Mouse (Mus musculus) gastrocnemius, postnatal 4 days (tissue): ENCODE data around the gene Armc7. TPM values are rescaled to one million over a fixed set of nuclear protein-coding genes. Genes with fewer than 3 reads are reported as not detected.
"Not testable (repeated sequence)": the region's sequence is repeated elsewhere in the genome, so short reads cannot be mapped to it uniquely, and the experiment has no call there.

Experiments used
- DNase-seq, 2 experiments: peaks; one replicate each; pipeline ENCODE4 v3.0.0; 2021 to 2022; ENCODE audit warnings: low spot score in 2 of 2, mixed read lengths in 2 of 2
- microRNA-seq: library from miRNA; unstranded; fragments of <30 nt; microRNA quantifications from one replicate; pipeline ENCODE4 v1.2.0, GENCODE M21; 2021
- total RNA-seq, 2 experiments: library from RNA; stranded (reverse); gene quantifications; 2 replicates each; pipeline ENCODE4 v1.2.3; 2021

The Armc7 gene
- total RNA-seq, 2 experiments from 2014 or later, result 2.1 to 3.4 TPM

DNA sequence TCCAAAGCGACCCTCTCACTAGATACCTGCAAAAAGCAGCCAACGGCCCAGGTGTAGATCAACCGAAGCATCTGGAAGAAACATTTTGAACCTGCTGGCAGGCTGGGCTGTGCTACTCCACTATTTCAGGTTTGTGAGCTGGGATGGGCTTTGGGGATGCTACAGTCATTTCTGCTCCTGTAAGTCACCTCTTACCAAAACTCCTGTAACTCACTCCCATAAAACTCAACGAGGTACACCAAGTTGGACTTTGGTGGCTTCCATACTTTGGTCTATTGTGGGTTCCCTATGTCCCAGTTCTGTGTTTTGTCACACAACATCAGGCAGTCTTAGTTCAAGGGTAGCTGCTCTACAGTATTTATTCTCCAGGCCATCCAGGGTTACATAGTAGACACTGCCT is 45.6 kb downstream of the Armc7 start:
- no peak for DNase-seq

DNA sequence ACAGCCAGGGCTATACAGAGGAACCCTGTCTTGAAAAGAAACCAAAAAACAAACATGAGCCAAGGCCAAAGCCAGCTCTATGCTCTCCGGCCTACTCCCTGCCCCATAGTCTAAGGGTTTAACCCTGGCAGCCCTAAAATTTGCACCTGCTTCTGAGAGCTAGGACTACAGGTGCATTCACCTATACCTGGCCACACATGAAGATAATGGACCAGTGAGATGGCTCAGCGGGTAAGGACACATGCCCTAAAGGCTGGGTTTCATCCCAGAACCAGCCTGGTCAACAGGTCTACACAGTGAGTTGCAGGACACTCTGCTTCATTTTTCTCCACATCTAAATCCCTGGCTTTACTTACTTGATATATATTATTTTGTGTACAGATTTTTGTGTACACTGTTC is 46.8 kb downstream of the Armc7 start:
- DNase-seq, result no peak

DNA sequence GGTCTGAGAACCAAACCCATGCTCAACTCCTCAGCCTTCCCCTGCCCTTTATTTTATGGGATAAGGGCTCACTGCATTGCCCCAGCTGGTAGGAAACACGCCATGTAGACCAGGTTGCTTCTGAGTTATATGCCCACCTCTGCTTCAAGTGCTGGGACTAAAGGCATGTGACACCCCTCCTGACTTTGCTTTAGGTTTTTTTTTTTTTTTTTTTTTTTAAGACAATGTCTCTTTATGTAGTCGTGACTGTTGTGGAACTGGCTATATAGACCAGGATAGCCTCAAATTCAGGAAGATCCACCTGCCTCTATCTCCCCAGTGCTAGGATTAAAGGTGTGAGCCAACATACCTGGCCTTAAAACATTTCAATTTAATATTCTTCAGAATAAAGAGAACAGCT is 47.2 kb downstream of the Armc7 start:
- no peak for DNase-seq

DNA sequence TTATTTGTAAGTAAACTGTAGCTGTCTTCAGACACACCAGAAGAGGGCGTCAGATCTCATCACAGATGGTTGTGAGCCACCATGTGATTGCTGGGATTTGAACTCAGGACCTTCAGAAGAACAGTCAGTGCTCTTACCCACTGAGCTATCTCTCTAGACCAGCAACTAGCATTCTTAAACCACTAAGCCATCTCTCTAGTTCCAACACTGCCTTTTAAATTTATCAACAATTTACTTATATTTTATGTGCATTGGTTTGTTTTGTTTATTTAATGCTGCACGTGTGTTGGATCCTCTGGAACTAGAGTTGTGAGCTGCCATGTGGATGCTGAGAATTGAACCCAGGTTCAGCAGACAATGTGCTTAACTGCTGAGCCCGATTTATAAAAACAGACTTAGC is 51.0 kb downstream of the Armc7 start:
- not testable (repeated sequence) for DNase-seq

DNA sequence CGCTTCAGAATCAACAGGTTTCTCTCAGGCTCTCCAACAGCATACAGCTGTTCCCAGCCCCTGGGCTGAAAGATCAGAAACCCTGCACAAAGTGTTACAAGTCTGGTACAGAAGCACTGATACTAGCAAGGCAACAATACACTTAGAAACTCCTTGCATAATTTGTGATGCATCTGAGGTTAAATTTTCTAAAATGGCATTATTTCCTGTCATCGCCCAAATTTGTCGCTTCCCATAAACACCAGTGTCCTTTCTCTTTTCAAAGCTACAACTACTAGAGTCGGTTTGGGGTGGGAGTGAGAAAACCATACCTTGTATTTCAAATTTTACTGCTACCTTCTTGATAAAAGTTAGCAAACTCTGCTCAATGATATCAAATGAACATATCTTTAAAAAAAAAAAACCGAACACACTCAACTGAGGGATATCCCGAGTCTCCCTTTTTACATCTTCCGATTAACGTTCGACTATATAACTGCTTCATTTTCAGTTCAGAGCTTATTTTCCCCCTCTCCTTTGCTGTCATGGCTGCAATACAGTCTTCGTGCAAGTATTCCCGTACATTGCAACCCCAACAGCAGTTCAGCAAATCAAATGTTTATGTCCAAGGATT is 59.4 kb downstream of the Armc7 start:
- no peak for DNase-seq

DNA sequence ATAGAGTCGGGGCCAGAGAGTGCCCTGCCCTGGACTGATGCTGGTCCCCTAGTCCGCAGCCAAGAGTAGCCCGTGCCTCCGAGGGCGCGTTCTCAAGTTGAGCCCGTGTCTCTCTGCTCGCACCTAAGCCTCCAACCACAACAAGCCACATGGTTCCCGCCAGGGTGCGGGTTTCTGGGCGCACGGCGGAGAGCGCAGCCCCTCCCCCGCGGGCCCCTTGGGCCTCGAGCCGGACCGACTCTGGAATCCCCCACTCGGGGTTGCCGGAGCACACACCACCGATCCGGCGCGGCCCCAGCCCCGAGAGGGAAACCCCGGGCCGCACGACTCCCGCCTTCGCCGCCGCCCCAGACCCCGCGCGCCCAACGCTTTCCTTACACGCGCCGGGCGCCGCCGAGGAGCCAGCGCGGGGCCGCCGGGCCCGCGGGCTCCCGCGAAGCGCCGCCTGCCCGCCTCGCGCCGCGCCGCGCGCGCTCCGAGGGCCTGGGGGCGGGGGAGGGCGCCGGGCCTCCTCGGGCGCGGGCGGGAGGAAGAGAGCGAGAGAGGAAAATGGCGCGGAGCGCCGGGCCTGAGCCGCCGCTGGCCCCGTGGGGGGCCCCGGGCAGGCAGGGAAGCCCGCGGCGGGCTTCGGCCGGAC is 60.1 kb downstream of the Armc7 start:
- DNase-seq, result peak; percentile 64 to 78

DNA sequence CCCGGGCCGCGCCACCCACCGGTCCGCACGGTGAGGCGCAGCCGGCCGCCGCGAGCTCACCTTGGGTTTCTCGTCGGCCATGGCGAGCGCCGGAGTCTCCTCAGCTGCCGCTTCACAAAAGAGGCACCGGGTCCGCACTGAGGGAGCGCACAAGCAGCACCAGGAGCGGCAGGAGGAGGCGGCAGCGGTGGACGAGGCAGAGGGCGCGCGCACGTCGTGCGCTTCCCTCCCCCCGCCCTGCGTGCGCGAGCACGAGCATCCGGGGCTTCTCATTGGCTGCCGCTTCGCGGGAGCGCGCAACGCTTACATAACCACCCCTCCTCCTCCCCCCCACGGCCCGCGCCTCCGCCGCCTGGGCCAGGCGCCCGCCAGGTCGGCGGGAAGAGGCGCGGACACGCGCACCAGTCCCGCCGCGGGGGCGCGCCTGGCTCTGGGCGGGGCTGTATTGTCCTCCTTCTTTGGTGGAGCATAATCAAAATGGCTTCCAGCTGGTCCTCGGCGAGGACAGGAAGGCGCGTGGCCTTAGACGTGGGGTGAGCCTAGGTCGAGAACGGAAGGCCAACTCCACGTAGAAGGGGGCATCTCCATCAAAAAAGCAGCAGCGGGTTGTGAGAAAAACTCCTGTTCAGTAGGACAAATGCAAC is 60.7 kb downstream of the Armc7 start, which contains the start of gene Sumo2:
Gene Sumo2 (minus strand): TSS at position 239 of the 644 bp plus-strand sequence.
- DNase-seq, result peak; percentile 99 to 100

DNA sequence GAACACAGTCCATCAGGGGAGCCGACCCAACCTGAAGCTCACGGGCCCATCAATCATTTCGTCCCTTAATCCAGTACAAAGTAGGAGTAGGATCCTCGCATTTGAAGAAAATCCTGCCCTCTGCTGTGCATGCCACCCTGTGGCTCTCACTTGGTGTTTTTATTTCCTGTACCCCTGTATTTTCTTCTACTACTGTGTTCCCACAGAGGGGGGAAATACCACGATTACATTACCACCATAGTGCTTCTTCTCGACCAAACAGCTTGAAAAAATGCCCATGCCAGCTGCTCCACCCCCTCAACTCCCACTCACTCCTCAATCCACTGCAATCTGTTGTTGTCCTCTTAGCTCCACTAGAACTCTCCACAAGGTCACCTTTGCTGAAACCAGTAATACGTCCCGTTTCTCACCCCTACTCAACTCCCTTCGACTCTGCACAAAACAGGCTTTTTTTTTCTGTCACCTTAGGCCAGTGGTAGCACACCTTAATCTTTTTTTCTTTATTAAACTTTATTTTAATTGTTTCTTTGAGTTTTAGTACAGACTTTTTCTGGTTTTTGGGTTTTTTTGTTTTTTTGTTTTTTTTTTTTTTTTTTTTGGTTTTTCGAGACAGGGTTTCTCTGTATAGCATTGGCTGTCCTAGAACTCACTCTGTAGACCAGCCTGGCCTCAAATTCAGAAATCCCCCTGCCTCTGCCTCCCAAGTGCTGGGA is 61.5 kb downstream of the Armc7 start:
- DNase-seq, result no peak

DNA sequence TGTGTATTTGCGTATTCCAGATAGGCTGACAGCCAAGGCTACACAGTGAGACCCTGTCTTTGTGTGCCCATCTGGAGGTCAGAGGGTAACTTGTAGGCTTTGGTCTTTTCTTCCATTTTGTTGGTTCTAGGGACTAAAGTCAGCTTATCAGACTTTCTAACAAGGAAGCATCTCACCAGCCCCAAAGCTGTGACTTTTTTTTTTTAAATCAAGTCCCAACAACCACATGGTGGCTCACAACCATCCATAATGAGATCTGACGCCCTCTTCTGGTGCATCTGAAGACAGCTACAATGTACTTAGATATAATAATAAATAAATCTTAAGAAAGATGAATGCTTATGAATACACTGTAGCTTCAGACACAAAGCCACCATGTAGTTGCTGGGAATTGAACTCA is 62.6 kb downstream of the Armc7 start:
- no peak for DNase-seq

Small RNA genes lying within 50 kb of the gene (microRNA-seq; reads per million reads assigned to microRNA genes)
- not detected for gene Mir3968

Other genes with a start within 250 kb of the Armc7 start
- gene Grin2c, start 208.4 kb upstream of the Armc7 start, total RNA-seq, result not detected
- gene Fdxr, start 198.6 kb upstream of the Armc7 start, total RNA-seq, result 1 to 10 TPM; 6.7 to 7.7 TPM
- under 1 TPM; 0.34 to 0.37 TPM for gene Fads6, start 178.0 kb upstream of the Armc7 start, total RNA-seq
- not detected for gene Otop2, start 168.5 kb upstream of the Armc7 start, total RNA-seq
- gene Ush1g, start 153.6 kb upstream of the Armc7 start, total RNA-seq, result not detected
- gene Otop3, start 140.9 kb upstream of the Armc7 start, total RNA-seq, result not detected
- 1 to 10 TPM; 7.2 to 9.0 TPM for gene Hid1, start 107.9 kb upstream of the Armc7 start, total RNA-seq
- 10 to 100 TPM; 19.4 to 22.2 TPM for gene Cdr2l, start 93.8 kb upstream of the Armc7 start, total RNA-seq
- 10 to 100 TPM; 89.6 to 94.0 TPM for gene Mrpl58, start 71.9 kb upstream of the Armc7 start, total RNA-seq
- 100 to 1,000 TPM; 763 to 790 TPM for gene Atp5h, start 55.7 kb upstream of the Armc7 start, total RNA-seq
- 10 to 100 TPM; 21.4 to 21.6 TPM for gene Kctd2, start 55.5 kb upstream of the Armc7 start, total RNA-seq
- gene Trim80, start 35.1 kb upstream of the Armc7 start, total RNA-seq, result not detected
- gene Slc16a5, start 13.2 kb upstream of the Armc7 start, total RNA-seq, result not detected
- 10 to 100 TPM; 20.1 to 23.0 TPM for gene Nt5c, start 16.2 kb downstream of the Armc7 start, total RNA-seq
- 100 to 1,000 TPM; 251 to 285 TPM for gene Jpt1, start 38.7 kb downstream of the Armc7 start, total RNA-seq
- 100 to 1,000 TPM; 230 to 244 TPM for gene Sumo2, start 60.6 kb downstream of the Armc7 start, total RNA-seq
- 10 to 100 TPM; 43.4 to 45.2 TPM for gene Nup85, start 88.8 kb downstream of the Armc7 start, total RNA-seq
- 10 to 100 TPM; 70.9 to 73.2 TPM for gene Mrps7, start 128.3 kb downstream of the Armc7 start, total RNA-seq
- gene Gga3, start 128.4 kb downstream of the Armc7 start, total RNA-seq, result 10 to 100 TPM; 15.9 to 21.8 TPM
- gene Mif4gd, start 137.3 kb downstream of the Armc7 start, total RNA-seq, result 10 to 100 TPM; 29.7 to 31.9 TPM
- 10 to 100 TPM; 24.0 to 27.4 TPM for gene Slc25a19, start 152.6 kb downstream of the Armc7 start, total RNA-seq
- gene Grb2, start 232.9 kb downstream of the Armc7 start, total RNA-seq, result 100 to 1,000 TPM; 106 to 116 TPM